Mouse (Mus musculus): ENCODE data around the gene Canx.

- TF ChIP-seq CTCF (IDR thresholded peaks at IDR 0.05; ENCODE audit: low read depth, low read length) (no peak), POLR2A (IDR thresholded peaks at IDR 0.05; ENCODE audit: borderline replicate concordance, low read depth, low read length) (no peak)
Observed at GRCm38 (mm10) chr11:50263198-50263597, 62.3 kb downstream of the Canx start.

Data from bone marrow macrophage, adult 2 months (primary cell).